Mouse (Mus musculus) fat pad, adult 2 months (tissue): ENCODE measurements at regions not wholly inside any gene's neighbourhood (a gene's known extent, or its start where the extent isn't known, plus 50 kb on each side); places are given as distances from the start of the nearest gene placed in this dataset.

ENCODE experiments used
- DNase-seq: peaks from one replicate; pipeline ENCODE4 v3.0.0-alpha.2; 2011; ENCODE audit warnings: low read depth, low spot score; ENCODE audit errors: extremely low read depth

DNA sequence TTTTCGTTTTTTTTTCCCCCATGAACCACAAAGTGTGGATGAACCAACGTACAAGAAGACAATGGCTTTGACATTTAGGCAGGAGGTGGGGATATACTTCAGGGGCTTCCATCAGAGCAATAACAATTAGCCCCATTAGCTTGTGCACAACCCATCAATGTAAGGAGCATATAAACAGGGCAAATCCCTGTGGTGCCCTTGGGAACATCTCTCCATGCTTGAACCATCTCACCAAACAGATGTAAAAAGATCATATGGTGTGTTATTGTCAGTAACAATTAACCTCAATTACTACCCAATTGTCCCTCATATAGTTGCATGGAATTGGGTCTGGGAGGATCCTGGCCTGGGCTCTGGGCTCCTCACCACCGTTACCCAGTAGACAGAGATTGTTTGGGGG is 328.5 kb downstream of the Pik3r1 start:
- DNase-seq: no peak

- DNase-seq: no peak
These were observed 329.0 kb downstream of the Pik3r1 start for GRCm38 (mm10) chr13:101439041-101439440.

- peak; percentile 54 for DNase-seq
These were observed 334.9 kb downstream of the Pik3r1 start for GRCm38 (mm10) chr13:101433162-101433561.

DNA sequence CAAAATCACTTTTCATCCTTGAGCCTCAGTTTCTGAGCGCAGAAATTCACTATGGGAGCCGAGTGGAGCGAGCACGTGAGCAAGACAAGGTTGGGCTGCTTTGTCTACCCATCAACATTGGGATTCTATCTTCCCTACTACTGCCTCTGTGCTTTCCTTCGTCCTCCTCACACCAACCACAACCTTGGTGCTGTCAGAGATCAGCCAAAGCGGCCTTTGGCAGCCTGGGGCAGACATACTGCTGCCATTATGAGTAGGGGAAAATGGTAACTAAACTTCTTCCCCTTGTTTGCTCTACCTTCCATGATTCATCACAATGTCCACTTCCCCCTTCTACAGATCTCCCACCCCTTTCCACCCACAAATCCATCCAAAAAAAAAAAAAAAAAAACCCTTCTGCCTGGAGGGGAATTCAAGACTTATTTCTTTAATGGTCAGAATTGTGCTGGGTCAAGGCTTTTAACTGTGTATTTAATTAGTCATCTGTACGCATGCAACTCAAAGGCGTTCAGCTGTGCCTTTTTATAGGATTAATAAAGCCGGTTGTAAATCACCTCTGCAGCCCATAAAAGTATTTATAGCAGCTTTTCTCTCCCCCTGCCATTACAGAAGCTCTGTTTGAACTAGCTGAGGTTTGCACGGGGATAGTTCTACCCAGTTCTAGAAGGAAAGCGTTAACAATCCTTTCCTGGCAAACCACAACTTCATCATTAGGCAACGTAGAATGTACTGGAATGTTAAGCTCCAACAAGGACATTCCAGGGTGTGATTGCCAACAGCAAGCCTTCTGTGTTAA is 340.4 kb downstream of the Pik3r1 start:
- DNase-seq: peak; percentile 87

DNA sequence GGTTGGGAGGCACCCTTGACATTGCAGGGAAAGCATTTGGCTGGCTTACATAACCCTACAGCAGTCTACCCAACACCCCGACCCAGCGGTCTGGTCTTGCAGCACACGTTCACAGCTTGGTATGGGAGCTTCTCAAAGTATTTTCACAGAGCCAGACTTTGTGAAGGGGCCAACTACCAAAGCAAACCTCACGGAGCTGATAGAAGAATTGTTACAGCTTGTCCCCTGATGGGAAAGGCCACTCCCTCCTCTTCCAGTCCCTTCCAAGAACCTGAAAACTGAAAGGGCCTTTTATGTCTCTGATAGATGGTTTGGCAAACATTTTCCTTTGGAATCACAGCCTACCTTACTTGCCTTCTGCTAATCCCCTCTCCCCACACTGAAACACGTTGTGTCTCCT is 341.6 kb downstream of the Pik3r1 start:
- peak; percentile 37 for DNase-seq

DNA sequence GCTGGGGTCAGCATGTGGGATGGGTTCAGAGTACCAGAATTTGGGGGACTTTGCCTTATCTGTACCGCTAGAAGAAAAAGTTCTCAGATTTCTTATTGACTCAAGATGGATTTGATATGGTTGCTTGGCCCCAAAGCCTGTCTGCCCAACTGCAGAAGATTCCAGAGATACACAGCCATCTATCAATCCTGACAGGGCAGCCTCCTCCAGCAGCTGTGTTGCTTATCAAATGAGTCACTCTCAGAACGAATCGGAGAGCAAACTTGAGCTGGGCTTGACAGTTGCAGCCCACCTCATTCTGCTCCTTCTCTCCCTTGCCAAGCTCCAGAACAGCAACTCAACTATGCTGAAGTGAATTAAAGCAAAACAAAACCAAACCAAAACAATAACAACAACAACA is 345.9 kb downstream of the Pik3r1 start:
- no peak for DNase-seq

- peak; percentile 69 for DNase-seq
These were observed 348.5 kb downstream of the Pik3r1 start for GRCm38 (mm10) chr13:101419457-101420025.

GRCm38 (mm10) chr13:101418272-101418671 is 349.7 kb downstream of the Pik3r1 start:
- DNase-seq: no peak

GRCm38 (mm10) chr13:101408885-101409284 is 359.1 kb downstream of the Pik3r1 start:
- DNase-seq: no peak

GRCm38 (mm10) chr13:101407633-101408032 is 360.4 kb downstream of the Pik3r1 start:
- DNase-seq: no peak

DNA sequence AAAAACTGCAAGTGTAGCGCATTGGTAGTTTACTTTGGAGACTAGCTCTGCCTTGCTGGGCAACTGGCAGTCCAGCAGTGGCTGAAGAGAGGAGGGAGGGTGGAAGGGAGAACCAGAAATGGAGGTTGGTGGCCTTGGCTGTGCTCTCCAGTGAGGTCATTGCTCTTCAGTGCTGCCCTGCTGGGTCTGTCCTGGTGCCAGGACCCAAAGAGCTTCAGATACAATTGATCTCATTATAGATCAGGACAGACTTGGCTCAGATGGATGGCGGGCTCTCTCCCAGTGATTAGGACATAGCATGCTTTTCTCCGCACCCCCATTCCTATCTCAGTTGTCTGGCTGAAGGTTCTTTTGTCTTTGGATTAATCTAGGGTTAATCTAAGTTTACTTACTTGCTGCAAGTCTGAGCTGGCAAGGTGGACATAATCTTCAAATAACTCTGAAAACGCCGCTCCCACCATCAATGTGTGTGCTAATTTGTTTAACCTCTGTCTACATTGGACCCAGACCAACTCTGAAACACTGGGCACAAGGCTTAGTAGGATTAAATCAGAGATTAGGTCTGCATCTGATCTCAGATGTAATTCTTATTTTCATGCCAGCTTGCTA is 394.3 kb downstream of the Pik3r1 start:
- DNase-seq: peak; percentile 84

DNA sequence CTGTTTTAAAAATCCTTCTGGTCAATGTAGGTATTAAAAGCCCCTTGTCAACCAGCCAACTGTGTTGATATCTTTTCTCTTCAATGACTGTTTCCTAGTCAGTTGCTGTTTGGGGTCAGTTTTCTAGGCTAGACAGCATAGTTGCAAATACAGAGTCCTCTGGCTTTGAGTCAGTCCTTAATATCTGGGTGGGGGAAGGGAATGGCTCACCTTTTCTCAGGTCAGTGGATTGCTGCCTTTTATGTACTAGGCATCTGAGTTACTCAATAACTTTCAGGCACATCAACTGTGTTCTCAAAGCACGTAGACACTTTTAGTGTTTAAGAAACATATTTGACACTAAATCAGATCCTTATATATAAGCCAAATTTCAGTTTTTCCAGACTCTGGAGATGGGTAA is 396.1 kb downstream of the Pik3r1 start:
- no peak for DNase-seq

DNA sequence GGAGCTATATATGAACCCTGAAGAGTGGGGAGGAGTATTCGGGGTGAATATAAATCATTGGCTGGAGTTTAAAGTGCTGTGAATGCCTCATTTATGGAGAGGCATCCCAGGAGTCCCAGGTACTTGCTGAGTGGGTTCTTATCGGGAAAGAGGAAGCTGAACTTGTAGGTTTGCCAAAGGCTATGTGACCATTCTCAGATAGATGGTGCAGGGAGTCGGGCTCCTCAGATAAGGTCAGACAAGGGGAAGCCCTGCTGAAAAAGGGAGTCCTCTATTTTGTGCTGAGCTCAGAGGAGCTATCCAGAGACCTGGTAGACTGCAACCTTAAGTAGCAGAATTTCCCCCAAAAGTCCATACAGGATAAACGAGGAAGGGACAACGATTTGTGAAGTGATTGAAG is 399.8 kb downstream of the Pik3r1 start:
- no peak for DNase-seq

DNA sequence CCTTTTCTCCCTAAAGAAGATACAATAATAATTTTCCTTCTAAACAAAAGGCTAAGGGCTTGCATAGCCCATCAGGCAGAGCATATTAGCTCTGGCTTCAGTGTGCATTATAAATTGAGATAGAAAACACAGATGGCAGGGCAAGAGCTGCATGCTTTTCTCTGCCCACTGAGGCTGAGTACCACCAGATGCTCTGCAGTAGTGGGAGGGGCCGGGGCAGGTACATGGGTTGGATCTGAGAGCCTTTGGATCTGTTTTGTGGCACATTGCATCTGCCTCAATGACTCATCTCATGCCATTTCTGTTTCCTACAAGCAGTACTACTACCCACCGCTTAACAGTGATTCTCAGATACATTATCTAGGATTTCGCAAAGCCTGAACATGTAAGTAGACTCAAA is 412.7 kb downstream of the Pik3r1 start:
- no peak for DNase-seq

- no peak for DNase-seq
These were observed 416.9 kb downstream of the Pik3r1 start for GRCm38 (mm10) chr13:101351123-101351522.

DNA sequence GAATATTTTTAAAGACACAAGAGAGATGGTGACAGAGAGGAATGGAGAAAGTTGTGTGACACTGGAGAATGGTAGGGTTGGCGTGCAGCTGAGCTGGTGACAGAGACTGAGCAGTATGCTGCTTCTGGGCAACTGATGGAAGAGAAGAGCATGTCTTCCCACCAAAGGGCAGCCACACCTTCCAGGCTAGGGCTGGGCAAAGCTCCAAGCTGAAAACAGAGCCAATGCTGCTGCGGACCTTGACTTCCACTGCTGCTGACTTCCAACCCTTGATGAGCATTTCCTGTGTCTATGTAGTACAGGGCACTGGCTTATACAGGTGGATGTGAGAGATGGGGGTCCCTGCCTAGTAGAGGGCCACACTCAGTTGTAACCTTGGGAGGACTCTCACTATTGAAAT is 418.7 kb downstream of the Pik3r1 start:
- DNase-seq: no peak

DNA sequence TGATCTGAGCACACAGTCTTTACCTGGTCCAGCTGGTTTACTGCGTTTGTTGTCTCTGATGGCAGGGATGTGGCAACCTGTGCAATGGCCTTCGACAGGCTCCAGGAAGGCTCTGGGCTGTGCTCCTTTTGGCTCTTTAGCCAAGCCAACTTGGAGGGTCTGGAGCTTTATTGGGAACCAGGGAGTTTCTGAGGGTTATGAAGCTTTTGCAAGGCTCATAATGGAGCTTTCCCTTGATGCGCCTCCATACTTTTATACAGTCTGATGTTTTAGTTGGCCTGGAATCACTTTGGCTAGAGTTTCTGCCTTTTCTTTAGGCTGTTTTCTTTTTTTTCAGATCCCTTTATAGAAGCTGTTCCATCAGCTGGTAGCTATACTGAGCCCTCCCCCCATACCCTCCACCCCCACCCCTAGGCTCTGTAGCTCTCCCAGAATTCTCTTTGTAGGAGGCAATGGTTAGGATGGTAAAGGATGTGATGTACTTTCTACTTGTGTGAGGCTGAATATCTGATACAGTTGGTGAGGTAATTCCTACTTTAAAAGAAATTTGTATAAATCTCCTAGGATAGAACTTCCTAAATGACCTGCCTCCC is 429.6 kb downstream of the Pik3r1 start:
- no peak for DNase-seq

DNA sequence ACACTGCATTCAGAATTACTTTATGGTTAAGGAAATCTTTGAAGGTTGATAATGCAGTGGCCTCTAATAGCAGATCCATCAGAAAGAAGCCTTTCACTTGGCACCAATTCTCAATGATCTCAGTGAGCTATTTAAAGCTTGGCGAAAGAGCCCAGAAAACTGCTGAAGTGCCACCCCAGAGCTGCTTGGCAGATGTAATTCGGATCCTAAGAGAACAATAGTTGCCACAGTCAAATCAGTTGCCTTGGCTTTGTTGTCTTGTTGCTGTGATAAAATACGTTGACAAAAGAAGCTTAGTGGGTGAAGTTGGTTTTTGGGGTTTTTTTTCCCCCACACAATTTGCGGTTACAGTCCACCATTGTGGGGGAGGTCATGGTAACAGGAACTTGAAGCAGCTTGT is 449.4 kb downstream of the Pik3r1 start:
- no peak for DNase-seq

- no peak for DNase-seq
These were observed 451.7 kb downstream of the Pik3r1 start for GRCm38 (mm10) chr13:101316336-101316735.

- no peak for DNase-seq
These were observed 454.0 kb downstream of the Pik3r1 start for GRCm38 (mm10) chr13:101314040-101314439.

DNA sequence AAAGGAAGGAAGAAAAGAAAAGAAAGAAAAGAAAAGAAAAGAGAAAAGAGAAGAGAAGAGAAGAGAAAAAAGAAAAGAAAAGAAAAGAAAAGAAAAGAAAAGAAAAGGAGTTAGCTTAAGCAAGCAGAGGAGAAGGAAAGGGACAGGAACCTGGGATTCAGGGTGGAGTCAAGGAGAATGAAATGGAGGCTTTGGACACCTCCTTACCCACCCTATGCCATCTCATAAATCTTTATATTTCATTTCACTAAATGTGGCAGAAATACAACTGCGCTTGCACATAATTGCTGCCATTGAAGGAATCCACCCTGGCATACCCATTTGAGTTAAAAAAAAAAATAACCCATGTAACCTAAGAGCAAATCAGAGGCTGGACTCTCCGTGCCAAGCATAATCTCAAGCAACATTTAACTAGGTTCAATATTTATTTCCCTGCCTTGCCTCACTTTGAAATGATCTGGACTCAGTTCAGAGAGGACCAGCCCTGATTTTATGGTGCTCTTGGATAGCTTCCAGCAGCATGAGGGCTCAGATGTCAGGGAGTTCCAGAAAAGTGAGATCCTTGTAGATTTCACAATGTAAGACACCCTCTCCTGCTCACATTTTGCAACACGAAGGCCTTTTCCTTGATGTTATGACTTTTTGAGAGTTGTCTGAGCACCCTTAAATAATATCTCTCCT is 456.2 kb downstream of the Pik3r1 start:
- DNase-seq: peak; percentile 65
